Mouse (Mus musculus) layer of hippocampus, postnatal 10 days (tissue): Measurements from ENCODE around the gene Ell. TPM values are rescaled to one million over a fixed set of nuclear protein-coding genes. Genes with fewer than 3 reads are reported as not detected.

Experiments used
- DNase-seq, 2 experiments: peaks; one replicate each; pipeline ENCODE4 v3.0.0; 2021; ENCODE audit warnings: low spot score in 2 of 2
- total RNA-seq, 2 experiments: library from RNA; stranded (reverse); gene quantifications; 2 replicates each; pipeline ENCODE4 v1.2.3; 2021

Ell gene
- total RNA-seq, 2 experiments from 2014 or later = 15.8 to 16.4 TPM

GRCm38 (mm10) chr8:70535221-70535620 lies 4.0 kb upstream of the Ell start:
- DNase-seq = no peak

- no peak for DNase-seq
Observed at GRCm38 (mm10) chr8:70535701-70536100, 3.6 kb upstream of the Ell start.

GRCm38 (mm10) chr8:70538024-70538579 lies 1.2 kb upstream of the Ell start:
- peak; percentile 38 to 54 for DNase-seq

GRCm38 (mm10) chr8:70538633-70539076 lies 602 bp upstream of the Ell start:
- DNase-seq = peak; percentile 100

- DNase-seq = no peak
Observed at GRCm38 (mm10) chr8:70540013-70540506, 803 bp downstream of the Ell start.

GRCm38 (mm10) chr8:70540507-70541071 lies 1.3 kb downstream of the Ell start:
- DNase-seq = no peak

GRCm38 (mm10) chr8:70541081-70541480 lies 1.8 kb downstream of the Ell start:
- DNase-seq = no peak

- no peak for DNase-seq
Observed at GRCm38 (mm10) chr8:70544200-70544687, 5.0 kb downstream of the Ell start.

- DNase-seq = no peak
Observed at GRCm38 (mm10) chr8:70546412-70546811, 7.2 kb downstream of the Ell start.

GRCm38 (mm10) chr8:70547762-70548161 lies 8.5 kb downstream of the Ell start:
- no peak for DNase-seq

GRCm38 (mm10) chr8:70549412-70550184 lies 10.3 kb downstream of the Ell start:
- DNase-seq = no peak

- no peak for DNase-seq
Observed at GRCm38 (mm10) chr8:70551558-70552161, 12.4 kb downstream of the Ell start.

GRCm38 (mm10) chr8:70552836-70553235 lies 13.6 kb downstream of the Ell start:
- no peak for DNase-seq

- DNase-seq = peak in 1 of 2 experiments; percentile 32
Observed at GRCm38 (mm10) chr8:70553740-70554139, 14.5 kb downstream of the Ell start.

- DNase-seq = no peak
Observed at GRCm38 (mm10) chr8:70555079-70555747, 16.0 kb downstream of the Ell start.

- no peak for DNase-seq
Observed at GRCm38 (mm10) chr8:70558334-70558733, 19.1 kb downstream of the Ell start.

GRCm38 (mm10) chr8:70558983-70559382 lies 19.7 kb downstream of the Ell start:
- no peak for DNase-seq

GRCm38 (mm10) chr8:70560096-70560495 lies 20.8 kb downstream of the Ell start:
- DNase-seq = peak; percentile 36 to 60

GRCm38 (mm10) chr8:70560564-70560963 lies 21.3 kb downstream of the Ell start:
- no peak for DNase-seq

GRCm38 (mm10) chr8:70561357-70561756 lies 22.1 kb downstream of the Ell start:
- no peak for DNase-seq
